Mouse (Mus musculus) kidney, adult 2 months (tissue): Measurements from ENCODE around the gene Nalcn. TPM values are rescaled to one million over a fixed set of nuclear protein-coding genes. Genes with fewer than 3 reads are reported as not detected.

Experiments used
- DNase-seq: peaks from one replicate; pipeline ENCODE4 v3.0.0; 2021
- H3K27ac ChIP-seq: fragments of 200-500 bp; 2 replicates; pipeline ENCODE4 v1.5.1; 2012; ENCODE audit warnings: low read depth, low read length, control low read depth, inconsistent platforms; ENCODE audit not compliant: insufficient read depth
- H3K27me3 ChIP-seq: fragments of 200-500 bp; replicated peaks from 2 replicates; pipeline ENCODE4 v1.6.1; 2012; ENCODE audit warnings: mild to moderate bottlenecking, moderate library complexity, low read length, inconsistent platforms; ENCODE audit not compliant: control insufficient read depth, insufficient read depth
- H3K36me3 ChIP-seq: fragments of 200-500 bp; 2 replicates; pipeline ENCODE4 v1.6.1; 2012; ENCODE audit warnings: mild to moderate bottlenecking, moderate library complexity, low read length, inconsistent platforms; ENCODE audit not compliant: control insufficient read depth, insufficient read depth
- H3K4me1 ChIP-seq: fragments of 200-500 bp; 2 replicates; pipeline ENCODE4 v1.6.1; 2011; ENCODE audit warnings: low read length; ENCODE audit not compliant: control insufficient read depth, insufficient read depth
- H3K4me3 ChIP-seq: fragments of 200-500 bp; 2 replicates; pipeline ENCODE4 v1.5.1; 2011; ENCODE audit warnings: mild to moderate bottlenecking, low read depth, low read length, control low read depth; ENCODE audit not compliant: insufficient read depth
- CTCF ChIP-seq: fragments of 200-500 bp; conservative IDR thresholded peaks from 2 replicates; pipeline ENCODE4 v1.5.1; 2011; ENCODE audit warnings: low read depth, mild to moderate bottlenecking, control low read depth, low read length, moderate library complexity, mixed read lengths; ENCODE audit not compliant: insufficient read depth, insufficient read length
- POLR2A ChIP-seq: fragments of 200-500 bp; IDR thresholded peaks from one replicate; pipeline ENCODE4 v1.6.1; 2011; ENCODE audit warnings: low read depth, low read length, control low read depth
- WGBS: fragments of 180-500 bp; shearing (Covaris S2); methylation state at CpG from one replicate; pipeline ENCODE4 v1.1.7; 2018; 5-methylcytosine and 5-hydroxymethylcytosine counted together
- polyA plus RNA-seq: library from polyadenylated mRNA; depleted of rRNA; stranded (reverse); fragments of >200 nt; gene quantifications from 2 replicates; pipeline ENCODE4 v1.2.3, GENCODE M21; 2012

Nalcn gene
- polyA plus RNA-seq, 1 experiment = 0.16 TPM

DNA sequence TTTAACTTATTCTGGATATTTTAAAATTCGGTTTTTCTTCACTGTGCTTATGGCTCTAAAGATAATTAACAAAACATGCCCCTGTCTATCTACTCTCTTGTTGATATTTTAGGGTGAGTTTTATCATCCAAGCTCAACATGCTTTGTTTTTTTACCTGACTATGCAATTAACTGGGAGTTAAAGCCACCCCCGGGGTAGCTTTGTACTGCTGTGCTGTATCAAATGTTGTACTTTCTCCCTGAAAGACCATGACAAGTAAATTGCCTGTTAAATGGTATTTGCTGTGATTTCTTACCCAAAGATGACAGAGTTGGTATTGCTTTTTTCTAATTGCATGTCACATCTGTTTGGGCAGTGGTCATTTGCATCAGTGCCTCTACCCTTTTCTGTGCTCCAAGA, 60.3 kb downstream of the Nalcn start:
- no peak for DNase-seq
- Histone ChIP-seq H3K4me3 (no peak overlapping the region), H3K27me3 (no peaks in the 10 kb centered on the region), H3K4me1 (no peaks in the 10 kb centered on the region), H3K36me3 (no peaks in the 10 kb centered on the region), H3K27ac (no peak overlapping the region)
- TF ChIP-seq POLR2A = no peak
- WGBS = 34% methylated on average over 2 of the region's 2 CpGs

DNA sequence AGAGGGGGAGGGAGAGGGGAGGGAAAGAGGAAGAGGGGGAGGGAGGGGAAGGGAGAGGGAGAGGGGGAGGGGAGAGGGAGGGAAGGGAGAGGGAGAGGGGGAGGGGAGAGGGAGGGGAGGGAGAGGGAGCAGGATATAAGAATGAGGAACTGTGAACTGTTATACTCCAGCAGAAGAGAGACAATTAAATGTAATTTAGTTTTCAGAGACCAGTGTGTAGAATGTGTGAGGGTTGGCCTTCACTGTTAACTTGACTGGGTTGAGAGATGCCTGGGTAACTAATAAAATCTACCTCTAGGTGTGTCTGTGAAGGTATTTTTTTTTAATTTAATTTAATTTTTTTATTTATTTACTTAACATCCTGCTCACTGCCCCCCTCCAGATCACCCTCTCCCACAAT, 71.4 kb downstream of the Nalcn start:
- DNase-seq = no peak
- Histone ChIP-seq H3K4me3 (no peak overlapping the region), H3K27ac (no peak overlapping the region), H3K27me3 (no peaks in the 10 kb centered on the region), H3K4me1 (no peaks in the 10 kb centered on the region), H3K36me3 (no peaks in the 10 kb centered on the region)
- TF ChIP-seq CTCF (no peak), POLR2A (no peak)

DNA sequence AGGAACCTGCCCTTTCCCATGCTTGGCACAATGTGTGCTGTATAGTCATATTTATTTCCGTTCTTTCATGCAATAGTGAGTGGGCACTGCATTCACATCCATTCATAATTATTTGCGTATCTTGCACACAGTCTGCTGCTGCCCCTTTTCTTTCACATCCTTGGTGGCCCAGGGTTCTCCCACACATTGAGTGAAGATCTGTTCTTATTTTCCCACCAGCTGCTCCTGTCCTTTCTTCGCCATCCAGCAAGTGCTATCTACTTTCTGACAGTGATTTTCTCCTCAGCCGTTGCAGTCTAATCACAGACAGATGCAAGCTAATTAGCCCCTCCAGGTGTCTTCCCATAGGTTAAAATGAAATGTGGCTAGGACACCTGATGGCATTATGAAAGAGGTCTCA, 72.0 kb downstream of the Nalcn start:
- Histone ChIP-seq H3K27ac (no peak overlapping the region), H3K27me3 (no peaks in the 10 kb centered on the region), H3K36me3 (no peaks in the 10 kb centered on the region), H3K4me3 (no peak overlapping the region), H3K4me1 (no peaks in the 10 kb centered on the region)
- WGBS = 78% methylated on average over 4 of the region's 4 CpGs
- TF ChIP-seq POLR2A = no peak
- TF ChIP-seq CTCF = no peak
- no peak for DNase-seq

DNA sequence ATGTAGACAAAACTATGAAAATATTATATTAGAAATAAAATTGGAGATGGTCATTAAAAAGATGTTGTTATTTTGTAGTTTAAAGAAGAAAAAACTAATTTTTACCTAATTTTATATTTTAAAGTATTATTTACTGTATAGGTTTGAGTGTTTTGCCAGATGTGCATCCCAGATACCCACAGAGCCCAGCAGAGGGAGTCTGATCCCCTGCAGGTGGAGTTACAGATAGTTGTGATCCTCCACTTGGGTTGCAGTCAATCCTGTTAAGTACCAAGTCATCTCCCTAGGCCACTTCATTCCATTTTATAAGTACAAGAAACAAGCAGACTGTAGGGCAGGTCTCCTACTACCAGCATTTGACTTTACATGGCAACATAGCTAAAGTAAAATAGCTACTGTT, 84.6 kb downstream of the Nalcn start:
- Histone ChIP-seq H3K36me3 (no peaks in the 10 kb centered on the region), H3K4me3 (no peak overlapping the region), H3K27me3 (no peaks in the 10 kb centered on the region), H3K27ac (no peak overlapping the region), H3K4me1 (no peaks in the 10 kb centered on the region)
- DNase-seq = no peak
- no peak for TF ChIP-seq POLR2A
- no peak for TF ChIP-seq CTCF

DNA sequence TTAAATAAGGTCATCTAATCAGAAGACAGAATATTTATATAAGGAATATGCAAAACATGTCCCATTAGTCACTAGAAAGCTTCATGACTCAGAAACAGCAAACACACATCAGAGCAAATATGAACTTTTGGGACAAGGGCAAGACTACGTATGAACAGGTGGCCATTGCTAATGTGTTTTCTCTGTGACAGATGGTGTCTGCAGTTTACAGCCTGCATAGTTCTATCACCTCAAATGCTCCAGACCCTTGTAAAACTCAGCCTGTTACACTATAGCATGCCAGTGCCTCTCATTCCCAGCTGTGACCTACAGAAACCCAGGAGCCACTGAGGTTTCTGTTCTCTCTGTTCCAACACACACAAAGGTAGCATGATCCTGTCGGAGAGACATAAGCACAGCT, 91.3 kb downstream of the Nalcn start:
- DNase-seq = no peak
- Histone ChIP-seq H3K27me3 (no peaks in the 10 kb centered on the region), H3K36me3 (no peaks in the 10 kb centered on the region), H3K4me3 (no peak overlapping the region), H3K4me1 (no peaks in the 10 kb centered on the region), H3K27ac (no peak overlapping the region)
- 55% methylated on average over 2 of the region's 2 CpGs for whole genome bisulfite sequencing
- TF ChIP-seq POLR2A = no peak
- TF ChIP-seq CTCF = no peak

DNA sequence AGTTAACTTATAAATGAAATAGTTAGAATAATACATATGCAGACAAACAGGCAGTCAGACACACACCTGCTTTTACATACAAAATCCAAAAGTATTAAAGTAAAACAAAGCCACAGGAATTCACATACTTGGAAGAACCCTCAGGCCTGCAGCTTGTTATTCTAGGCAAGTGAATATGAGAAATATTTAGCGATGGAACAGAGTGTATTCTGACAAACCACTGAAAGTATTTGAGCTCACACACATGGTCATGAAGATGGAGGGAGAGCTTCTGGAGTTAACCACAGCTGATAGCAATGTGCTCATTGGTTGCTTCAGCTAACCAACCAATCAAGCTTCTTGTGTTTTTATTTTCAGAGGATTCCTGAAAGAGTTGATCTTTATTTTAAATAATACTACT, 93.9 kb downstream of the Nalcn start:
- WGBS = 78% methylated on average over 1 of the region's 1 CpGs

DNA sequence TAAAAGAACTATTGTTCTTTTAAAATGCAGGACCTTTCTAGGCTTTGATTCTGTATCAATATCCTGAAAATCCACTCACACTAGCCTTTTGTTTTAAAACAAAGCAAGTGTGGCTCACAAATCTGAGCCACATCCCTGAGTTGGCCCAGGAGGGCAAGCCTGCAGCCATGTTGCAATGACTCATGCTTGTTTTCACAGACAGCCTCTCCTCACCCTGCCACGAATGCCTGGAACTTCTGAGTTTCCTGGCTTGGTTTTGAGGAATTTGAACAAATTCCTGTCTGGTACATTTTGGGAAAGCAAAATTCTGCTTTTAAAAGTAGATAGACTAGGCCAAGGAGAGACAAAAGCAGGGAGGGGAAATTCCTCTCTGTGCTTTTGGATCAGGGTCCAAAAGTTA, 95.7 kb downstream of the Nalcn start:
- no peak overlapping the region for H3K27ac ChIP-seq

More for the DNA sequence above, 93.9 kb downstream of the Nalcn start:
- H3K36me3 ChIP-seq = no peaks in the 10 kb centered on the region
- no peaks in the 10 kb centered on the region for H3K4me1 ChIP-seq
- TF ChIP-seq CTCF = no peak
- no peak for TF ChIP-seq POLR2A
- no peak overlapping the region for H3K4me3 ChIP-seq
- no peak overlapping the region for H3K27ac ChIP-seq
- H3K27me3 ChIP-seq = no peaks in the 10 kb centered on the region
- no peak for DNase-seq

DNA sequence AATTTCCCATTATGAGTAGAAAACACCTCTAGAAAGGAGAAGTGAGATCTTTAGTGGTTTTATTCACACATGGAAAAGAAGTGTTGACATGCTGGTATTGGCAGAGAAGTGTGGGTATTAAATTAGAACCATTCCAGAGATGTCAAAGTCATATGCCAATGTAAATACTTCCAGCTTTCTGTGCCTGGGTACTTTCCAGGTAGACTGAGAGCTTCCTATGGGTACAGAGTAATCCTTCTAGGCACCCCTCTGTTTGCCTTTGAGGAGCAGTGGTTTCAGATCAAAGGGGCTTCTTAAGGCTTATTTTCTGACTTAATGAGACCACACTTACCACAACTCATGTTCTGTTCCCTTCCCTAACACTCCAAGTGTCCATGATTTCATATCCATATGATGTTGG, 97.8 kb downstream of the Nalcn start:
- TF ChIP-seq CTCF = no peak
- no peak for TF ChIP-seq POLR2A
- Histone ChIP-seq H3K4me1 (no peaks in the 10 kb centered on the region), H3K27me3 (no peaks in the 10 kb centered on the region), H3K4me3 (no peak overlapping the region), H3K27ac (no peak overlapping the region), H3K36me3 (no peaks in the 10 kb centered on the region)
- no peak for DNase-seq

More for the DNA sequence above, 95.7 kb downstream of the Nalcn start:
- 26% methylated on average over 1 of the region's 1 CpGs for WGBS
- H3K27me3 ChIP-seq = no peaks in the 10 kb centered on the region
- no peaks in the 10 kb centered on the region for H3K36me3 ChIP-seq
- peak; percentile 2 for DNase-seq
- no peaks in the 10 kb centered on the region for H3K4me1 ChIP-seq
- no peak overlapping the region for H3K4me3 ChIP-seq
- TF ChIP-seq CTCF = no peak
- TF ChIP-seq POLR2A = no peak
